Mouse (Mus musculus): ENCODE data around the gene Tmem138. TPM values are rescaled to one million over a fixed set of nuclear protein-coding genes. Genes with fewer than 3 reads are reported as not detected.

Tmem138 gene
- total RNA-seq, 1 experiment: 22.4 TPM

DNA sequence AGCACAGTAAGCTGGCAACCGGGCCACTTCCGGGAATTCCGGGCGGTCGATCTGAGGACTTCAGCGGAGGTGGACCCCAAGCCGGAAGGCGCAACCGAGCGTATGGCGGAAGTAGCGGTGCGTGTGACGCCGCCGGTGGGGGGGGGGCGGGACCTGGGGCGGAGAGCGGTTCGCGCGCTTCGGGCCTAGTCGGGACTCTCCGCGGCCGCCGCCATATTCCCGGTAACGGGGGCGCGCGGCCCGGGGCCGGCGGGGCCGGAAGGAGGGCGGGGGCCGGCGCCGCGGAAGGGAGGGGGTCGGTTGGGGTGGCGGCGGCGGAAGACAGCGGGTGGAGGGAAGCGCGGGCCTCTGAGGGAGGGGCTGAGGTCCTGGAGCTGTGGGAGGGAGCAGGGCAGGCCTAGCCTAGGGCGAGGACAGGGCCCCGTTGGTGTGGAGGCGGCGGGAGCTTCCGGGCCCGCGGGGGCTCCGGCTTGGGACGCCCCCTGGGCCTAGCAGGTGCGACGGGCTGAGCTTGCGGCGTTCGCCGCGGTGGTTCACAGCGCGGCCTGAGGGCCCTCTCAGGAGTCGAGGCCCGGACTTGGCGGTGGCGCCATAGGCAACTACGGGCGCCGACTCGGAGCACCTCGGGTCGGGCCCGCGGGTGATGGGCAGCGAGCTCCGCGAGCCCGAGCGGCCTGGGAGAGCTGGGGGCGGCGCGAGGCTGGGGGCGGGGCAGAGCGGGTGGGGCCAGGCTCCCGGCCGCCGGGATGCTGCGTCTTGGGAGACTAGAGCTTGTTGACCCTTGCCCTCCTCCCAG lies 51.9 kb downstream of the Tmem138 start, which contains the start of gene Cpsf7:
Cpsf7 (plus strand) TSS at position 161 of the 796 bp plus-strand sequence.
- Histone ChIP-seq H3K4me3 (ENCODE audit: insufficient read depth in 1 of 2, low read depth in 1 of 2, low read length in 2 of 2, poor library complexity in 1 of 2, severe bottlenecking in 1 of 2) (peak within 1 kb of the TSS; percentile 81 to 90), H3K9me3 (ENCODE audit: control insufficient read depth, insufficient read depth, low read depth, low read length) (no peaks in the 10 kb centered on the region), H3K9ac (ENCODE audit: insufficient read depth, low read depth, low read length, poor library complexity, severe bottlenecking) (peak within 1 kb of the TSS; percentile 97), H3K27ac (ENCODE audit: insufficient read depth, low read depth, low read length, poor library complexity, severe bottlenecking) (peak within 1 kb of the TSS; percentile 94), H3K36me3 (ENCODE audit: control insufficient read depth, insufficient read depth, low read length, poor library complexity, severe bottlenecking) (peaks cover 6% of the 10 kb centered on the region), H3K4me1 (ENCODE audit: control insufficient read depth in 2 of 2, insufficient read depth in 2 of 2, low read length in 2 of 2, poor library complexity in 1 of 2) (peaks cover 0 to 2% of the 10 kb centered on the region in 2 experiments; a peak in 2 of 4 replicates)
- in situ Hi-C loops (cut with MboI; ENCODE audit: low sequenced_read_pairs in 2 of 2, unreplicated experiment in 2 of 2): no loop called here
- TF ChIP-seq ZC3H11A (IDR thresholded peaks at IDR 0.05; ENCODE audit: borderline replicate concordance, low read depth, low read length) (peak; percentile 27; the same call in 1 of the 2 replicates), MAFK (IDR thresholded peaks at IDR 0.05; ENCODE audit: insufficient read depth, low read depth, low read length) (no peak)
- DNase-seq (ENCODE audit: low read depth, low spot score): peak; percentile 82

DNA sequence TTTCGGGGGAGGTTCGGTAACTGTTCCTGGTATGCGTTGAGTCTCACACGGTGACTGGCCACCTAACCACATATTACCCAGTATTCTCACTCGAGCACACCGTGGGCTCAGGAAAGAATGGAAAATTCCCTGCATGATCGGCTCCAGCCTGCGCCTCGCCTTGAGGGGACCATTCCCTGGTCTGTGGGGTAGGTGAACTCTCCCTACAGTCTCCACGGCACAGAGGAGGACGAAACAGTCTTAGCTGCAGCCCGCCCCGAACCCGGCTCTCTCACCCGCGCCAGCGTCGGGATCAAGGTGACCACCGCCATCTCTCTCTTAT lies 52.4 kb downstream of the Tmem138 start:
- peak overlapping the region; percentile 81 to 90 for H3K4me3 ChIP-seq (ENCODE audit: insufficient read depth in 1 of 2, low read depth in 1 of 2, low read length in 2 of 2, poor library complexity in 1 of 2, severe bottlenecking in 1 of 2)

DNA sequence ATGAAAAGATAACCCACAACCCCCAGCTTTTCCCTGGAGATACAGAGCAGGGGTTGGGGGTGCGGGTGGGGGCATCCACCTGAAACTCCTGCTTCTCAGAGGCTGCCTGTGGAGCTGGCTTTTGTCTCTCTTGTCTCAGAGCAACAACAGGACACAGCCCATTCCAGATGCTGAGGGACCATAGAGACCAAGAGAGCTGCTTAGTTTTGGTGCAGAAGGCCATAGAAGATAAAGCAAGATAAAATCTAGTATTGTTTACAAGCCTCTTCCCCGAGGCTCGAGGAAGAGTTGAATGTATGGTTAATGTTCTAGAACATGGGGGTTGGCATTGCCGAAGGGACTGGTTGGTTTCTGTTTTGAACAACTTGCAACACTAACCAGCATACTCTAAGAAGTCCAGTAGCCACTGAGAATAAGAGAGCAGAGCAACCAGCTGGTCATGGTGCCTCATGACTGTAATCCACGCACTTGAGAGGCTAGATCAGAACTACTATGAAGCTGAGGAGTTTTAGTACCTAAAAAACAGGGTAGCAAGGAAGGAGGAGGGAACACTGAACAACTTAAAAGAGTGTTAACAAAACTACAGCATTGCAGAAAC lies 53.6 kb downstream of the Tmem138 start:
- Histone ChIP-seq H3K4me3 (ENCODE audit: insufficient read depth in 1 of 2, low read depth in 1 of 2, low read length in 2 of 2, poor library complexity in 1 of 2, severe bottlenecking in 1 of 2) (no peak overlapping the region), H3K9me3 (ENCODE audit: control insufficient read depth, insufficient read depth, low read depth, low read length) (no peaks in the 10 kb centered on the region), H3K9ac (ENCODE audit: insufficient read depth, low read depth, low read length, poor library complexity, severe bottlenecking) (no peak overlapping the region), H3K36me3 (ENCODE audit: control insufficient read depth, insufficient read depth, low read length, poor library complexity, severe bottlenecking) (peaks cover 6% of the 10 kb centered on the region), H3K4me1 (ENCODE audit: control insufficient read depth in 2 of 2, insufficient read depth in 2 of 2, low read length in 2 of 2, poor library complexity in 1 of 2) (peaks cover 0 to 2% of the 10 kb centered on the region in 2 experiments; a peak in 2 of 4 replicates), H3K27ac (ENCODE audit: insufficient read depth, low read depth, low read length, poor library complexity, severe bottlenecking) (no peak overlapping the region)
- no peak for TF ChIP-seq CHD2 (IDR thresholded peaks at IDR 0.05; ENCODE audit: low read depth, low read length)
- no peak for TF ChIP-seq ZNF384 (IDR thresholded peaks at IDR 0.05; ENCODE audit: low read depth, low read length)
- TF ChIP-seq HCFC1 (IDR thresholded peaks at IDR 0.05; ENCODE audit: borderline replicate concordance, insufficient read depth, low read length): no peak
- TF ChIP-seq MAFK (IDR thresholded peaks at IDR 0.05; ENCODE audit: insufficient read depth, low read depth, low read length): no peak
- no peak for TF ChIP-seq ZC3H11A (IDR thresholded peaks at IDR 0.05; ENCODE audit: borderline replicate concordance, low read depth, low read length)
- DNase-seq (ENCODE audit: low read depth, low spot score): no peak
- in situ Hi-C loops (cut with MboI; ENCODE audit: low sequenced_read_pairs in 2 of 2, unreplicated experiment in 2 of 2): no loop called here

More for the DNA sequence above, 52.4 kb downstream of the Tmem138 start:
- no peaks in the 10 kb centered on the region for H3K9me3 ChIP-seq (ENCODE audit: control insufficient read depth, insufficient read depth, low read depth, low read length)
- TF ChIP-seq CHD2 (IDR thresholded peaks at IDR 0.05; ENCODE audit: low read depth, low read length) (no peak), ZC3H11A (IDR thresholded peaks at IDR 0.05; ENCODE audit: borderline replicate concordance, low read depth, low read length) (no peak), MAFK (IDR thresholded peaks at IDR 0.05; ENCODE audit: insufficient read depth, low read depth, low read length) (no peak), ZNF384 (IDR thresholded peaks at IDR 0.05; ENCODE audit: low read depth, low read length) (no peak), HCFC1 (IDR thresholded peaks at IDR 0.05; ENCODE audit: borderline replicate concordance, insufficient read depth, low read length) (peak; percentile 63; the same call in 1 of the 2 replicates)
- peaks cover 0 to 2% of the 10 kb centered on the region in 2 experiments; a peak in 2 of 4 replicates for H3K4me1 ChIP-seq (ENCODE audit: control insufficient read depth in 2 of 2, insufficient read depth in 2 of 2, low read length in 2 of 2, poor library complexity in 1 of 2)
- H3K9ac ChIP-seq (ENCODE audit: insufficient read depth, low read depth, low read length, poor library complexity, severe bottlenecking): peak overlapping the region; percentile 97
- in situ Hi-C loops (cut with MboI; ENCODE audit: low sequenced_read_pairs in 2 of 2, unreplicated experiment in 2 of 2): no loop called here
- no peak for DNase-seq (ENCODE audit: low read depth, low spot score)
- peaks cover 6% of the 10 kb centered on the region for H3K36me3 ChIP-seq (ENCODE audit: control insufficient read depth, insufficient read depth, low read length, poor library complexity, severe bottlenecking)
- peak overlapping the region; percentile 71 for H3K27ac ChIP-seq (ENCODE audit: insufficient read depth, low read depth, low read length, poor library complexity, severe bottlenecking)

DNA sequence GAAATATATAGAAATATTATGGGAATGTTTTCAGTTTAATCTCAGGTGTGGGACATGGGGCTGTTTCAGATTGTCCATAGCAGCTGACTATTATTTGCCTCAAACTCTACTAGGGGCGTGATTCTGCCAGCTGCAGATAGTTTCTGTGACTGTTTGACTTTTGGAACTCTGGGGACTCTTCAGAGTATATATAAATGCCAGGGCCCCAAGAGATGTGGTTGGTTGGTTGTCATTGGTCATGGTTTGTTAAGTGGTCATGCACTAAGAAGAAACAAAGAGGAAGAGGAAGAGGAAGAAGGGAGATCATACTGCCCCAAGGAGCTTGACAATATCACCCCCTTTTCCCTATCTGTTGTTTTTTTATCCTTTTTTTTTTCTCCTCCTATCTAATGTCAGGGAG lies 55.2 kb downstream of the Tmem138 start:
- no peak overlapping the region for H3K27ac ChIP-seq (ENCODE audit: insufficient read depth, low read depth, low read length, poor library complexity, severe bottlenecking)
- H3K9ac ChIP-seq (ENCODE audit: insufficient read depth, low read depth, low read length, poor library complexity, severe bottlenecking): no peak overlapping the region
- no peaks in the 10 kb centered on the region for H3K9me3 ChIP-seq (ENCODE audit: control insufficient read depth, insufficient read depth, low read depth, low read length)
- no peak for DNase-seq (ENCODE audit: low read depth, low spot score)
- H3K4me1 ChIP-seq (ENCODE audit: control insufficient read depth in 2 of 2, insufficient read depth in 2 of 2, low read length in 2 of 2, poor library complexity in 1 of 2): peaks cover 0 to 2% of the 10 kb centered on the region in 2 experiments; a peak in 2 of 4 replicates
- in situ Hi-C loops (cut with MboI; ENCODE audit: low sequenced_read_pairs in 2 of 2, unreplicated experiment in 2 of 2): no loop called here
- peaks cover 2% of the 10 kb centered on the region for H3K36me3 ChIP-seq (ENCODE audit: control insufficient read depth, insufficient read depth, low read length, poor library complexity, severe bottlenecking)
- no peak overlapping the region for H3K4me3 ChIP-seq (ENCODE audit: insufficient read depth in 1 of 2, low read depth in 1 of 2, low read length in 2 of 2, poor library complexity in 1 of 2, severe bottlenecking in 1 of 2)
- no peak for TF ChIP-seq ZNF384 (IDR thresholded peaks at IDR 0.05; ENCODE audit: low read depth, low read length)
- no peak for TF ChIP-seq ZC3H11A (IDR thresholded peaks at IDR 0.05; ENCODE audit: borderline replicate concordance, low read depth, low read length)
- TF ChIP-seq HCFC1 (IDR thresholded peaks at IDR 0.05; ENCODE audit: borderline replicate concordance, insufficient read depth, low read length): no peak
- TF ChIP-seq CHD2 (IDR thresholded peaks at IDR 0.05; ENCODE audit: low read depth, low read length): no peak
- TF ChIP-seq MAFK (IDR thresholded peaks at IDR 0.05; ENCODE audit: insufficient read depth, low read depth, low read length): no peak

Other genes starting within 250 kb of the Tmem138 start
- 2.6 and 3.5 TPM in 2 replicates for gene Syt7, start 188.3 kb downstream of the Tmem138 start, total RNA-seq (2012; rRNA removed)
- 0.27 and 0.37 TPM in 2 replicates for gene Lrrc10b, start 119.9 kb downstream of the Tmem138 start, total RNA-seq (2012; rRNA removed)
- 0.48 and 0.62 TPM in 2 replicates for gene Ppp1r32, start 94.4 kb downstream of the Tmem138 start, total RNA-seq (2012; rRNA removed)
- gene Cpsf7, start 52.1 kb downstream of the Tmem138 start, total RNA-seq (2012; rRNA removed): 37.7 and 38.0 TPM in 2 replicates
- gene Sdhaf2, start 51.2 kb downstream of the Tmem138 start, total RNA-seq (2012; rRNA removed): 24.3 and 31.3 TPM in 2 replicates
- gene Tmem216, start 21.1 kb downstream of the Tmem138 start, total RNA-seq (2012; rRNA removed): 29.2 and 30.1 TPM in 2 replicates
- gene Cyb561a3, start 190 bp downstream of the Tmem138 start, total RNA-seq (2012; rRNA removed): 12.9 and 14.9 TPM in 2 replicates
- 584 and 635 TPM in 2 replicates for gene Ddb1, start 28.0 kb upstream of the Tmem138 start, total RNA-seq (2012; rRNA removed)
- gene Tkfc, start 28.3 kb upstream of the Tmem138 start, total RNA-seq (2012; rRNA removed): 12.2 and 14.4 TPM in 2 replicates
- 0.49 and 0.63 TPM in 2 replicates for gene Vwce, start 56.9 kb upstream of the Tmem138 start, total RNA-seq (2012; rRNA removed)
- gene Pga5, start 100.7 kb upstream of the Tmem138 start, total RNA-seq (2012; rRNA removed): 3.1 and 4.9 TPM in 2 replicates
- 6.2 and 6.6 TPM in 2 replicates for gene Vps37c, start 111.4 kb upstream of the Tmem138 start, total RNA-seq (2012; rRNA removed)
- not detected in 2 replicates for gene Cd5, start 161.6 kb upstream of the Tmem138 start, total RNA-seq (2012; rRNA removed)

Measured in ES-E14 (cell line).